Mouse (Mus musculus) right cerebral cortex, adult 18-20 months (tissue): ENCODE measurements at regions not wholly inside any gene's neighbourhood (a gene's known extent, or its start where the extent isn't known, plus 50 kb on each side); places are given as distances from the start of the nearest gene placed in this dataset.

Experiments used
- DNase-seq: peaks from one replicate; pipeline ENCODE4 v3.0.0; 2022; ENCODE audit warnings: mixed read lengths

DNA sequence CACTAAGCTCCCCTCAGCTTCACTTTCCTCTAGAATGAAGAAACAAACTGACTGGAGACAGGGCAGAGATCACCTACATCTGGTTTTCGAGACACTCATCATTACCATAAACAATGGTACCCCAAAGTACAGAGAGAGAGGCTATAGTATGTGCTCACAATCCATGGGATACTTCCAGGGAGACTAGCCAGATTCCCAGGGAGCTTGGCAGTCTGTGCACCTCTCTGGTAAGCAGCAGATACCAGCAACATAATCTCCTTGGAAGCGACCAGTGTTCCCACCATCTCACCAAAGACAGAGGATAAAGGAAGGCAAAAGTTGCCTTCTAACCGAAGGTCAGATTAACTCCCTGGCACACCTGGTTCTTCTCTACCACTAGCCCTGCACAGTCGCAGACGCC is 256.4 kb downstream of the Prdm2 start:
- no peak for DNase-seq

DNA sequence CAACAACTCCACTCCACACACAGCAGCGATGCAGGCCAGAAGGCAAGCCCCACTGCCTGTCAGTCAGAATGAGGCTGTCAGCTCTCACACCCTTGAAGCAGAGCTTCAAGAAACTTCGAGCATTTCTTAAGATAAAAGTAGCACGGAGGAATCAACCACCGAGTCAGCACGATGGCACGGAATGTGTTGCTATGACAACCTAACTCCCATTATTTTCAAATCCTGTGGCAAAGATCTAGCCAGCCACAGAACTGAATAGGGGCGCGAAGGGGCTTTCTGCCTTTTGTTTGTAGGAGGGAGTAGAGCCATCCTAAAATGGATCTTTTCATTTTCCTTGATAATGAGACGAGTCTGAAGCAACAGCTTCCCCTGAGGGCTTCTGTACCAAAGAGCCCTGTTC is 259.1 kb downstream of the Prdm2 start:
- no peak for DNase-seq

DNA sequence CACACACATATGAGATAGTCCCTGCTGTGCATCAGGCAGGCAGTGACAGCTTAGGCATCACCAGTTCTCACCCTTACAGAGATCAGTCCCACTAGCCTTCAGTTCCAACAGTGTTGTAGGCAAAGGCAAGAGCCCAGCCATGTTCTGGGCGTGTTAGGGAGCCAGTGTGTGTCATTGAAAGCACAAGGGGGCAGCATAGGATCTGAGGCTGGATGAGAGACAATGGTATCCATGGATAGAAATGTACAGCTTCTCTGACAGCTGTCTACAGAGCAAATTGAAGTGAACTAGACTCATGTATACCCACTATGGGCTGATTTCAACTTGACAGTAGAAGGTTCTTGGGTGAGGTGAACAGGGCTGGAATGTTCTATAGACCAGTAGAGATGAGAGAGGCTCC is 259.9 kb downstream of the Prdm2 start:
- DNase-seq: no peak

DNA sequence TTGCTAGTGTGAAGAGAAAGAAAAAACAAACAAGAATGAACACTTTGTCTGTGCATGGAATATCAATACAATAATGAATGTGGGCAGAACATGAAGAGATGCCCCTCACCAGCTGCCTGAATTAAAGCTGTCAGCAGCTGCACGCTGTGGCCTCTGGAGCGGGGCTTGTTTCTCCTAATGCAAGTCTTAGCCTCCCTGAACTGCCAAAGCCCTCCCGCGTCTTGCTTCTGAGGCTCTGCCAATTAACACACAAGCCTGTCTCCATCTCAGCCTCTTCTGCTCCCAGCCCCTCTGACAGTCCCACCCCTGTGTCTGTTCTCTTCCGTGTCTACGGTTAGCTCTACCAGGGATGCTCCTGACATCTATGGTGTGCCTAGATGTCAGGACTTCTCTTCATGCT is 265.1 kb downstream of the Prdm2 start:
- no peak for DNase-seq

DNA sequence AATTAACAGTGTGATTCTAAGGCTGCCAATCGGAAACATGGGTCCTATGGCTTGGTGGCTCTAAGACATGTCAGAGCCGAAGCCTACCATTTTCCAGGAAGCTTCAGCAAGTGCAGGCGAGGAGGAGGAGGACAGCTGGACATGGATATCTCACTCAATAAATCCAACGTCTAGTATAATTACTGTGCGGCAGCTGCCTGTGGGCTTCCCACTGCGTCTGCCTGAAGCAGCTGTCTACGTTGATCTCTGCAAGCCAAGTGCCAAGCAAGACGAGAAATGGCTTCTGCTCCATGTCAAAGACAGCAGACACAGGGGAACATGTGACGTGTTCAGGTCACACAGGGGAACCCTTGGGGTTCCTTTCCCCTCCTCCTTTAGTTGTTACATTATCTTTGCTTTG is 279.2 kb downstream of the Prdm2 start:
- no peak for DNase-seq

DNA sequence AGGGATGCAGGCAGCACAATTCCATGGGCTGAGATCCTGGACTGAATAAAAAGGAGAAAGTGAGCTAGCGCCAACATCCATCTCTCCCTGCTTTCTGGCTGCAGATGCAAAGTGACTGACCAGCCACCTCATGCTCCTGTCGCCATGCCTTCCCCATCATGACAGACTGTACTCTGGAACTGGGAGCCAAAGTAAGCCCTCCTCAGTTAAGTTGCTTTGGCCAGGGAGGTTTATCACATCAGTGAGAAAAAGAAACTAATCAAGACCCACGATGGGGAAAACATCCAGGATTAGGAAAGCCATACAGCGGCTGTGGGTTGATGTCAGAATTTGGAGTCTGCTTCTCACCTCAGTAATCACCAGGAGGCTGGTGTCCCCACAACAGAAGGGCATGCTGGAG is 283.6 kb downstream of the Prdm2 start:
- DNase-seq: no peak

DNA sequence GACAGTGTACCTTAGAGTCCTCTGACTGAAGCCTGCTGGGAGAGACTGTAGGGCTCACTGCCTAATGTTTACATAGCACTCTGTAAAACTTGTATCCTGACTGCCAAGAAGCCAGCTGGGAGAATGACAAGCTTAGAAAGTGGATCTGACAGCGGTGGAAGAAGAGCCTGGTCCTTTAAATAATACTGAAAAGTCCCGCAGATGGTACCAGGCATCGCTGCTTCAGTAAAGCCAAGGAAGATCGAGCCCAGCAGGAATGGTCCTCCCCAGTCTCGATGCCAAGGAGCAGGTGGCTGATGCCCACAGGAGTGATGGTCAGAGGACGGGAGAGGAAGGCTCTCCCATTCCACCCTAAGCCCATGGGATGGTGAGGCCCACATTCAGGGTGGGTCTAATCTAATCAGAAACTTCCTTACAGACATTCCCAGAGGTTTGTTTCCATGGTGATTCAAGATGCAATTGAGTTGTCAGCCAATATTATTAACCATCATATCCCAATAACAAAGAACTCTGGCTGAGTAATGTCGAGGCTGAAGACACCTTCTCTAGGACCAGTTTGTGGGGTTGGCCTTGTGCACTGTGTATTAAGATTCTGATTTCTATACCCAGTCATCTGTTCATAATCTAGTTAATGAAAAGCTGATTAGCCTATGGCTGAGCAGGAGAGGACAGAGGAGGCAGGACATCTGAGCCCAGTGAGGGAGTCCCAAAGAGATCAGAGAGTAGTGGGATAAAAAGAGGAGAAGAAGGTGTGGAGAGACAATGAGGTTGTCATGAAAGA is 285.3 kb downstream of the Prdm2 start:
- DNase-seq: peak; percentile 6

DNA sequence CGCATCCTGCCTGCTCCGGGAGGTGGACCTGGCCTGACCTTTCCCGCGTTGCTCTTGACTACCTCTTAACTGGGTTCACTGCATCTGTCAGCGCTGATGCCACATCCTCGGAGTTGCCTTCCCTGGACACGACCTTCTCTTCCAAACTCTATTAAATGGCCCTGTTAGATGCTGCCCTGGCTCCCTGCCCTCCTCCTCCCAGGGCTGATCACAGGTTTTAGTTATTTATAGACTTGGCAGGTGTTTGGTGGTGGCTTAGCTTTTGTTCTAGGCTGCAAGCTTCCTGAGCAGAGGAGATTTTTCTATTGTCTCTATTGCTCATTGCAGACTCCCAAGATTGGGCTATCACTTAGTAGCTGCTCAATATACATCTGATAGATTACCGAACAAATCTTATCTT is 287.7 kb downstream of the Prdm2 start:
- no peak for DNase-seq

DNA sequence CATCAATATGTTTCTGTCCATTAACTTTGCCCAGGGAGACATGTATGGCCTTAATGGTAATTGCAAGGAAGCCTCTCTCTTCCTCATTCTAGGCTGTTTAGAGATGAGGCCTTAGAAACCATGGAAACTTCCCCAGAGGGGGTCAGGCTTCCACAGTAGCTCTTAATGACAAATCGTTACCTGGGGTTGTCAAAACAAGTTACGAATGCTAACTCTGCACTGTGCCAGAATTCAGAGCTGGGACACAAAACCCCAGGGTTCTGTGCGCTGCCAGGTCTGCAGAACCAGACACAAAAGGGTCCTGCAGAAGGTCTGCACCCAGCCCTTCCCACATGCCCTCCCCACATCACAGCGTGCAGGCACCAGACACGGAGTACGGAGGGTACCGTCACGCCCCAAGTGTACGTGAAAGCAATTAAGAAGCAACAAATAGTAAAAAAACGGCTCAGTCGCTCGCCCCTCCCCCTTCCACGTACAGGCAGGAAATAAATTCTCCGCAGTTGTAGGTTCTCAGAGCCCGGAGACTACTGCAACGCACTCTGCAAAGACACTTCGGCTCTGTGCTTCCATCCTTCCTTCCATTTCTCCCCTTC is 303.3 kb downstream of the Prdm2 start:
- DNase-seq: no peak

DNA sequence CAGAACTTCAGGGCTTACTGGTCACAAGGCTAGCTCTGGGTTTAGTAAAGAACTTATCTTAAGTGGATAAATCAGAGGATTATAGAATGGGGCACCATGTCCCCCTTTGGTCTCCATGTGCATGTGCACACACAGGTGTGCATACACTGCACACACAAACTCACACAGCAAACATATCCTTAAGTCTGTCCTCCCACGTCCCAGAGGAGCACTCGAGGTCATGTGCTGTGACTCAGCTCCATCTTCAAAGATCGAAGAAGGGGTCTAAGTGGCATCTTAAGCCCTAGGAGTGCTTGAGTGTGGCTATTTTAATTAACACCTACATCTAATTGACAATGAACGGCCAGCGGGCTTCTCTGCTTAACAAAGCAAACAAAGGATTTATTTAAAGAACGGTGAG is 304.0 kb downstream of the Prdm2 start:
- no peak for DNase-seq

DNA sequence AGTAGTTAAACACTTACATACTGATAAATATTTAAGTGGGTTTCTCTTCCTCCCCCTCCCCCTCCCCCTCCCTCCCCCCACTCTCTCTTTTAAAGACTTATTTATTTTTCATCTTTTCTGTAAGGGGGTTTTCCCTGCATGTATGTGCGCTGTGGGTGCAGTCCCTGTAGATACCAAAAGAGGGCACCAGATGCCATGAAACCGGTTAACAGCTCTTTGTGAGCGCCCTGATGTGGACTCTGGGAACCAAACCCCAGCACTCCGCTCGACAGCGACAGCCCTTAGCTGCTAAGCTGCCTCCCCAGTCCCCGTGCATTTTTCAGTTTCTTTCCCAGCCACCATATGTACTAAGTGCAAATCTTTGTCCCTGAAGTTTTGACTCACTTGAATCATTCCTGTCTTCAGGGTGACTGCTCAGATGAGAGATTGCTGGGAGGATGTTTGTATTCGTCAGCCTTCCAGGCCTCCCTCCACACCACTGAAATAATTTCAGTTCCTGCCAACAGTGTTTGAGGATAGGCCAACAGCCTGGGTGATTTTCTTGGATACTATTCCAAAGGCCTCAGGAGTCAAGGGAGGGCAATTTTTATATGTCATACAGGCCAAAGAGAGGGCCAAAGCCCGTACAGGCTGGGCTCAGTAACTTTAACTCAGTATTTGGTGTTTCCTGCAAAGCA is 309.3 kb downstream of the Prdm2 start:
- no peak for DNase-seq

DNA sequence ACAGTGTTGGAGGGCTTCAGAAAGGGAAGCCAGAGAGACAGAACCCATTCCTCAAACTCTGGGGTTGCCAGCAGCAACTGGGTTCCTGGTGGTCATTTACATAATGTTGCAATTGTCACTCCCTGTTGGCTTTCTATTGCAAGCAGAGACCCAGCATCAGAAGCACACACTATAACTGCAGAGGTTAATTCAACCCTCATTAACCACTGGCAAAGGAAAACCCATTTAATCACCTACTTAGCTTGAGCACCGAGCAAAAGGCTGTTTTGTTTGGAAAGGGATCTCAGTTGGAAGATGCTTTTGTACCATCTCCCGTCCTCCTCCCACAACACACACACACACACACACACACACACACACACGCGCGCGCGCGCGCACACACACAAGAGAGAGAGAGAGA is 312.0 kb downstream of the Prdm2 start:
- no peak for DNase-seq

DNA sequence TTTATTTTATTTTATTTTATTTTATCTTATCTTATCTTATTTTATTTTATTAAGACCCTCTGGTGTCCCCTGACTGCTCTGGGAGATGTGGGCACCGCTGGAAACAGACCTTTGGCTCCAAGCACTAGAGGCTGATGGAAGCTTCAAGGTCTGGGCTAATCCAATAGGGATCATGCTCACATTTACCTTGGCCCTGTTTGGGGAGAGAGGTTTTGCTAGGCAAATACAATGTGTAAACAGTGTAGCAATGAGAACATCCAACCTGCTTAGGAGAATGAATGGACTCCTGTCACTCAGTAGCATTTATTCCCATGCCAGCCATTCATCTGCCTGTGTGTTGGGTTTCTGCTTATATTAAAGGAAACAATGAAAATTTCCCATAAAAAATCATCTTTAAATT is 313.8 kb downstream of the Prdm2 start:
- DNase-seq: no peak

DNA sequence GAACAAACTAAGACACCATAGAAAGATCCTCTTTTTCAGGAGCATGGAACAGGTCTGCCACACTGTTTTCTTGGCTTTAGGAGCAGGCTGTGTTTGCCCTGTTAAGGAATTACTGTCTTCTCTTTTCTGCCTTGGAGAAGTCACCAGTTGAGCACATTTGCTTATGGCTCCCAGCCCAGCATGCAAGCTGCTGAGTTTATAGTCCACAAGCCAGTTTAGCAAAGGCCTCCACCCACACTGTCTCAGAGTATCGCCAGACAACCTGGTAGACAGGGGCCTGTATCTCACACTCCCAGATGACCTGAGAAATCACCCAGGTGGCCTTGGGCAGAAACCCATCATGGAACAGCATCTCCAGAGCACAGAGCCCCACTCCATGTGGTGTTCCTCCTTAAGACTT is 322.1 kb downstream of the Prdm2 start:
- DNase-seq: peak; percentile 23

DNA sequence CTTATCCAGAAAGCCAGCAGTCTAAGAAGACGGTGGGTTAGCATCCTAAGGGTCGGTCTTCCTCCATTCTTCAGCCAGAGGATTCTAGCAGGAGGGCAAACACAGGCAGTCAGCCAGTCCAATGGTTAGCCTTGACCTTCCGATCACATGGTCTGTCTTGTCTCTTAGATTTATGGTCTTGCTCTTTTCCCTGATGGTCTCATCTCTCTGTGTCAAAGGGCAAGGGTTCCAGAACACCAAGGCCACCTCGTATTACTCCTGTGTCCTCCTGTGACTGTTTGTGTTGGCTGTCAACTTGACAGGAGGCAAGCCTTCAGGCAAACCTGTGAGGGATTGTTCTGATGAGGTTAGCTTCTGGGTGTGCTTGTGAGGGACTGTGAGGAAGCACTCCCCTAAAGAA is 323.9 kb downstream of the Prdm2 start:
- DNase-seq: no peak

DNA sequence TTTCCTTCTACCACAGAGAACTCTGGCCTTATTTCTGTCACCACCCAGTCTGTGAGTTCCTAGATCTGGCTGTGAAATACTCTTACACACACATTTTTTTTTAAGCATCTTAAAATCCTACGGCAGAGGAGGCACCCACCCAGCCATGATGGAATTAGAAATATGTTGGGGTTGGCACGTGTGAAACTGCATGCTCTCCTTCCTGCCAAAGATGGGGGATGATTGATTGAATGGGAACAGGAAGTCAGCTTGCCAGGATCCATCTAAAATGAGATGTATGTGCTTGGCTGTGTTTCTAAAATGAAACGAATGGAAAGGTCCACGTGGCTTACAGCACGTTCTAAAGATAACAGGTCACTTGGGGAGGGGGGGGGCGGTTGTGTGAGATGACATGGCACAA is 324.9 kb downstream of the Prdm2 start:
- peak; percentile 46 for DNase-seq

DNA sequence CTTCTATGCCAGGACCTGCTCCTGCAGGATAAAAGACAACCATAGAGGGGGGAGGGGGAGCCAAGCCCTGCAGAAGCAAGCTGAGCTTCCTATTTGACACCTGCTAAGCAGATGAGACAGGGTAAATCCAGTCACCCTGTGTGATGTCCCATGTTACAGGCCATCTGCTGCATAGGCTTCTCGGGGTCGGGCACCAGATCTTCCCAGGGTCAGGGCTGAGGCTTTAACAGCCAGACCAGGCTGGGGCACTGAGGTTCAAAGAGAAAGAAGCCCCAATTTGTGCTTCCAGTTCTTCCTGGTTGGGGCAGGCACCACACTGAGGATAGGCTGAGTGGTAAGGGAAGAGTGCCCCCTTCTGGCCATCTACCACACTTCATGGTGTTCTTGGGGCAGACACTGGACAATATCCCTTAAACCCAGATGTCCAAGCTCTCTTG is 332.5 kb downstream of the Prdm2 start:
- DNase-seq: peak; percentile 67

DNA sequence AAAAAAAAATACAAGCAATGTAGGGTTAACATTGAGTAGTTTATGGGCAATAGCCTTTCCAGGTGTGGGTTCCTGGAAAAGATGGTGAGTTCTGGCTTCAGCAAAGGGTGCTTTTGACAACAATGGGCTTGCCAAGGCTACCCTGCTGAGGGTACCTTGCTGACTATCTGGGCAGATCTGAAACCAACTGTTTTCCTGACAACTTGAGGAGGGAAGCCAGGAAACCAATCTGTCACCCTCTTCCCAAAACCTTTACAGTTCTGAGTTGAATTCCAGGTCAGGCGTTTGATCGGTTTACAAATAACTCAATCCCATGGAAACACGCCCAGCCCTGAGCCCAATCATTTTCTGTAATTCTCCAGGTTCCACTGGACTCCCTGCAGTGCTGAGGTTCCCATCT is 336.6 kb downstream of the Prdm2 start:
- DNase-seq: no peak

DNA sequence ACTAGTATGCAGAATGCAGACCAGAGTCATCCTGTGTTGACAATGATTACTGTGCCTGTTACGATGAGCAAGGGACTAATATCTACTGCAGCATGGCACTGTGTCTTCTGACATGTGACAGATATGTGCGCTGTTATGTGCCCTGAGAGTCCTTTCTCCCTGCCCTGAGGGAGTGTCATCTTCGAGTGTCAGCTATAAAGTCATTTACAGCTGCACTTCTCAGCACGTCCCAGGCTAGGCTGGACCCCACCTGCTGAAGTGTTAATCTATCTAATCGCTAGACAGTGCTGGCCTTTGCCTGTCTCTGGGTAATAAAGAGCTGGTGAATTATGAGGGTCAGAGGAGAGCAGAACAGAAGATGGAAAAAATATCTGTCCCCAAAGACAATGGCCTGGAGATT is 337.7 kb downstream of the Prdm2 start:
- no peak for DNase-seq

DNA sequence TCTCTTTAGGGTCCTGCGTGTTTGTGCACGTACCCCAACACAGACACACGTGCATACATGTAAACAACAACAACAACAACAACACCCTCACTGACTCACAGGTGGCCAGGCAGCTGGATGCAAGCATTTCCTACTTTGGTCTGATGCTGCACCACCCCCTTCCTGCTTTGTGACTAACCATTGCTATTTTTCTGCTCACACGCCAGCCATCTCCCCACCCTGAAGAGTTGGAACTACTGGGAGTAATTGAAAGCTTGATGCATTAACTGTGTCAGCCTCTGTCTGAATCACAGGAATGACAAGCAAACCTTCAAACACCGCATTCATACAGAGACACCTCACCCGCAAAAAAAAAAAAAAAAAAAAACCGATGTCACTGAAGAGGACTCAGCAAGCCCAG is 346.5 kb downstream of the Prdm2 start:
- DNase-seq: peak; percentile 7

DNA sequence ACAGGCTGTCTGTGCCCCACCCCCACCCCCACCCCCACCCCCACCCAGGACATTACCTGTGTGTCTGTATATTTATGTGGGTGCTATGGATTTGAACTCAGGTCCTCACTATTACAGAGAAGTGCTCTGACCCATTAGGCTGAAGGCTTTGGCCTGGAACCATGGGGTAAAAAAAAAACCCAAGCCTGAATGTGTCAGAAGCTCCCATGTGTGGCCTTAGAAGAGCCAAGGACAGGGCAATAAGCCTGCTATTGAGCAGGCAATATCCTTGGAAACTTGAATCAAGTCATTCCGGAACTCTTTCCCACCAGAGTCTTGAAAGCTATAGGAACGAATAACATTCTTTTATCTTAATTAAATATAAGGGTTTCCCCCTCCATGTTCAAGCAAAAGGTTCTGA is 347.2 kb downstream of the Prdm2 start:
- DNase-seq: no peak

DNA sequence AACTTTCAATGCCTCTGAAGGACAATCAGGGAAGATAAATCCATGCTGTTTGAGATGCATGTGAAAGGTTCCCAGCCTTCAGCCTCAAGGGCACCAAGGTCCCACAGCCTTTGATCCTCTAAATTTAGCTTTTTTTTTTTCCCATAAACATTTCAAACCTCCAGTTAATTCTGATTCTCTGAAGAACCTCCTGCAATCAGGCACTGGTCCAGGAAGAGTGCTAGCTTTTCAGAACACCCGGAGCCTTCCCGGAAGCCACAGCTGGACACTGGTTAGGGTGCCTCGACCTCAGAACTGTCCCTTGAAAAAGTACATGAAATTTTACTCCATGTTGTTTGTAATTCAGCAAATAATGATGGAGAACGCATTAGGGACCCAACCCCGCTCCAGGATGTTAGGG is 348.9 kb downstream of the Prdm2 start:
- DNase-seq: no peak

DNA sequence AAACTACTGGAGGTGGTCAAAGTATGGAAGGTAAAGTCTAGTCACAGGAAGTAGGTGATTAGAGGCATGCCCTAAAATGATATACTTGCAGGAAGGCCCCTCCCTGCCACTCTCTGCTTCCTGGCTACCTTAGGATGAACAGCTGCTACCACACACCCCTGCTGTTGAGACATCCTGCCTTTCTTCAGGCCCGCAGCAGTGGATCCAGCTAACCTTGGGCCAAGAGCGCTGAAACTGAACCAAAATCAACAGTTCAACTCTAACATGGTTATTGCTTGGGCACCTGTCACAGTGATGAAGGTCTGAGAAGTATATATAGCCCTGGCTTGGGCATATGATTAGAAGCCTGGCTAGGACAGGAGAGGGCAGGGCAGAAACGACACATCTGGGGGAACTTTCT is 352.4 kb downstream of the Prdm2 start:
- DNase-seq: no peak

DNA sequence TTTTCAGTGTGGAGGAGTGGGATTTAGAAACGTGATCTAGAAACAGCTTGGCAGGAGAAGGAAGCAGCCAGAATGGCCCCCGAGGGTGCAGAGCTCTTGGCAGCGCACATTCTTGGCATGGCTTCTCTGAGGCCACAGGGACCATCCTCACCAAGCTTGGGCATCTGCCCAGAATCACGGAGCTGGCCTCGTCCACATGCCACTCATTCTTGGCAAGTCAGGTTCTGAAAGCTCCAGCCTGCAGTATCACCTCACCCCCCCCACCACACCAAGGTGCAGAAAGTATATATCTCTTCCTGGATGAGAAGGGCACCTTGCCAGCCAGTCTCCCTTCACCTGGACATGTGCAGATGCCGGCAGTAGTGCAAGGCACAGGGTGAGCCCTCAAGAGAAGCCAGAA is 356.2 kb downstream of the Prdm2 start:
- DNase-seq: peak; percentile 17
